Mouse (Mus musculus) hematopoietic stem cell, adult 5-6 weeks (primary cell): ENCODE measurements around the gene Brsk2. TPM values are rescaled to one million over a fixed set of nuclear protein-coding genes. Genes with fewer than 3 reads are reported as not detected.

ENCODE experiments used
- ATAC-seq, 2 experiments: fragments of 125-278 bp in 1 of 2; replicated peaks in 1 of 2; 2 replicates each; pipeline ENCODE4 v1.8.0; 2016 to 2017; ENCODE audit warnings: inconsistent platforms in 2 of 2, mild to moderate bottlenecking in 2 of 2, moderate number of reproducible peaks in 2 of 2, low read depth in 1 of 2, moderate TSS enrichment in 1 of 2; ENCODE audit not compliant: low FRiP score in 2 of 2, poor library complexity in 2 of 2, severe bottlenecking in 2 of 2, insufficient read depth in 1 of 2, low TSS enrichment in 1 of 2
- total RNA-seq: library from RNA; stranded (forward); fragments of 172-1452, 232-1000 nt; gene quantifications from 2 replicates; pipeline ENCODE4 v1.2.3, GENCODE M21; 2017

Brsk2 gene
- total RNA-seq, 1 experiment from 2014 or later, result not detected

GRCm38 (mm10) chr7:141950104-141951013 is 808 bp downstream of the Brsk2 start:
- no peak for ATAC-seq

GRCm38 (mm10) chr7:141951821-141952220 is 2.3 kb downstream of the Brsk2 start:
- ATAC-seq, result no peak

DNA sequence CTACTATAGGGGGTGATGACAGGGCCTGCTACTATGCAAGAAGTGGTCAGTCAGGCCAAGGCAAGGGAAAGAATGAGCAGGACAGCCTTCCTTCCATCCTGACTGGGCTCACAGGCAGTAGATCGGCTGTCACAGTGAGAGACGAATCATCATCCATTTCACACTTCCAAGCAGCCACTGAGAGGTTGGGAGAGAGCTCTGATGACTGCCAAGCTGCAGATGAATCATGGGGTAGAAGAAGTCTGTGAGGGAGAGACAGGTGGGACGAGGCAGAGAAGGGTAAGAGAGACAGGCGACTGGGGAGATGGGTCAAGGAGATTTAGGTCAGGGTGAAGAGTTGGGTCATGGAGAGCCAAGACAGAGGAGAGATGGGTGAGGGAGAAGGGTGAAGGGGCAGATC is 3.4 kb downstream of the Brsk2 start:
- no peak for ATAC-seq

DNA sequence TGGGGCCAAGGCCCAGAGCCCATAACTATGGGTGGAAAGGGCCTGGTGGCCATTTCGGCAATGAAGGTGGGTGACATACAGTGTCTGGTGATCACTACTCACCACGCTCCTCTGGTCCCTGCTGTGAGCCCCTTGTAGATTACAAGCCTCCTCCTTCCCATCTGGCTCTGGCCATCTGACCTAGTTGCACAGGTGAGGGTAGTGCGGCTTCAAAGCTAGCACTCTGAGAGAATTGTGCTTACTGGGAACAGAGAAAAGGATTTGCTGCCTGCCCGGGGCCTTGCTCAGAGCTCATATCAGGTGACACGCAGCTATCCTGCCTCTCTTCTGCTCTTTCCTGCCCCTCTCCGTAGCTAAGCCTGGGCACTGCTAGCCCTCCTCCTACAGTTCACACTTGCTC is 4.1 kb downstream of the Brsk2 start:
- ATAC-seq, result no peak

- ATAC-seq, result no peak
Observed at GRCm38 (mm10) chr7:141955565-141956173, 6.1 kb downstream of the Brsk2 start.

- ATAC-seq, result no peak
Observed at GRCm38 (mm10) chr7:141956174-141956566, 6.6 kb downstream of the Brsk2 start.

- ATAC-seq, result no peak
Observed at GRCm38 (mm10) chr7:141957524-141958051, 8.0 kb downstream of the Brsk2 start.

DNA sequence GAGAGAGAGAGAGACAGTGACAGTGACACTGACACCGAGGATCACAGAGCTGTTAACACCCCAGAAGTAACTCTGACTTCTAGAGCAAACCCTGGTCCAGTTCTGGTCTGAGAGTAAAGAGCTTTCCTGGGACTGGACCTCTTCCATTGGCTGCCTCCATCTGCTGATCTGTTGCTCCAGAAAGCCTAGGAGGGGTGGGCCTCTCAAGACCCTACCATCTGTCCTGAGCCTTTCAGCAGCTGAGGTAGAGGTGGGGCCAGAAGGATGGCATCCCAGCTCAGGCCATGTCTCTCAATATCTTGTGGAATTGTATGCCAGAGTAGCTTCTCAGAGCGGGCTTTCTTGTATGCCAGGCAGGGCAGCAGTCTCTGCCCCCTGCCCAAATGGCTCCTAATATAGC is 8.7 kb downstream of the Brsk2 start:
- ATAC-seq, result no peak

DNA sequence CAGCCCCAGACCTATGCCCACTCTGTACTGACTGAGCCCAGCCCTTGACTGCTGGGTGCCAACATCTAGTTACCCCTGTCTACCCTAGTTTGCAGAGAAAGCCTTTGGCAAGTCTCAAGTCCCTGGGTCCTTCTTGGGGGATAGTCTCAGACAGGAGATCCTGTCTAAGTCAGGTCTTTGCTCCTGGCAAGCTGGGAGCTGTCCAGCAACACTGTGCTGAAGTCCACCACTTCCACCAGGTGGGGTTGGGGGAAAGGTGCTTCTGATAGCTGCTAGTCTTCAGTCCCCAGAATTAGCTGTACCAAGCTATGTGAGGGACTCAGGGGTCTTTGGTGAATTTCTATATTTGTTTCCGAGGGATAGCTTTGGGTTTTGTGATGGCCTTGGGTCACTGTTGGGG is 9.6 kb downstream of the Brsk2 start:
- no peak for ATAC-seq

DNA sequence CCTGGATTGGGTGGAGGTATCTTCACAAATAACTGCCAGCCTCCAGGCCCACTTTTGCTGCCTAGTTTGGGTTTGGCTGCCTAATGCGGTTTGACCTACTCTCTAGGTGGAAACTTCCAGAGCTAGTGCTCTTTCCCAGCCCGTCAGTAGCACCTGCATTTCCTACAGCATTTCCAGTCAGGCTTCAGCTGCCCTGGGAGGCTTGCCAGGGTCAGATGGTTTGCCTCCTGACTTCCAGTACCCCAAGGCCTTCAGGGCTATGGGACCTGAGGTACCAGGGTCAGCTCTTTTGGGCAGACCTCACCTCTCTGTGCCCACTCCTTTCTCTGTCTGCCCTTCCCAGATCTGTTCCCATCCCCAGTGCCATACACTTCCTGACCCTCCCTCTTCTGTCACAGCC is 11.4 kb downstream of the Brsk2 start:
- ATAC-seq, result no peak

- ATAC-seq, result no peak
Observed at GRCm38 (mm10) chr7:141961491-141961890, 11.9 kb downstream of the Brsk2 start.

DNA sequence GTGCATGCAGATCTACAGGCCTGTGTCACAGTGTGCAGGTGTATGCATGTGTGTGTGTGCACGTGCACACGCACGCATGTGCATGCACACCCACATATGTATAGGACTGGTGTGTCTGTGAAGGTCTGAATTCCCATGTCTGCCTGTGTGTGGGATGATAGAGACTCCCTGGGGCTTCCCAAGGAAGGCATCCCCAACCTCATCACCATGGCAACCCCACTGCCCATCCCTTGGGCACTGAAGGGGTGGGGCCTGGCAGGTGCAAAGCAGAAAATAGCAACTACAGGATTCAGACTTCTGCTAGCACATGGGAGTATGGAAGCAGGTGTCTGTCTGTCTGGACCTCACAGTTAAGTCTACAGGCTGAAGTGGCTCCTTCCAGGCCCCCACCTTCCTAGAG is 13.0 kb downstream of the Brsk2 start:
- ATAC-seq, result no peak

DNA sequence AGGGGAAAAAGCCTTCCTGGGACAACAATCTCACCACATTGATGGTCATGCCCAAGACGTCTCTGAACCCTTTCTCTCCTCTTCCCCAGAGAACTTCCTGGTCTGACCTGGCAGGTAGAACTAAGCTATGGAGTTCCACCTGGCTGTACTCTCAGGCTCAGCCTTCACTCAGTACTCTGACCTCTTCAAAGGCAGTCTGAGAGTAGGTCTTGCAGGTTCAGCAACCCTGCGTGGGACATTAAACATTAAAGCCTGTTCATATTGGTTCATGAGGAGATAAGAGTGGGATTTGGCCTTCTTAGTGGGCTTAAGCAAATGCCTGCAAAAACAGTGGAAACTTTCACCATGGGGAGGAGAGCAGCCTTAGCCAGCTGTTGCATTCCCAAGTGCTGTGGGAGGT is 16.7 kb downstream of the Brsk2 start:
- no peak for ATAC-seq

DNA sequence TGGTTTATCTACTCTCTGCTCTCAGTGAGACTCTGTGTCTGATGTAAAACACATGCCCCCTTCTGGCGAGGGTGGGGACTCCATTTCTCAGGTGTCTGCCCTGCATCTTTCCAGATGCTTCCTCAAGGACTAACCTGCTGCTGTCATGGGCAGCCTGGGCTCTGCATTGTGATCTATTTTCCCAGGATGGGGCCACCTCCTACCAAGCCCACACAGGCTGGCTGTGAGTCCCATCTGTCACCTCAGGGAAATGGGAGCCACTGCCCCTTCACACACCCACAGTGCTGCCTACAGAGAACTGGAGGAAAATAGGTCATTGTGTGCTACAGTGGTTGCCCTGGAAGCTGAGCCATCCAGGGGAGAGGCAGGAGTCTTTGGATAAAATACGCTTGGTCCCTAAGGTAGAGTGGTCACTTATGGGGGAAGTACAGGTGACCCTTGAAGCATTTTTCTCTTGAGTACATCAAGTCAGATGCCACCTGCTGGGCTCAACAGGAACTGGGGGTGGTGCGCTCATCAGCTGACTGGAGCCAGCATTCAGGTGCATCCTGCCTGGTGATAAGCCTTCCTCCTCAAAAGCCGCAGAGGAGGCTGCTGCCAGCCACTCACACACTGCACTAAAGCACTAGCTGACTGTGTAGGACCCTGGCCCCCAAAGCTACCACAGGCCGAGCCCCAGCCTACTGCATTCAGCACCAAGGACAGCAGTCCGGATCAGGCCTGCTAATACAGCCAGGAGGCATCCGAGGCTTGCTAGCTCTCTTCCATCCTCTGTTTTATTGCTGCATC is 23.5 kb downstream of the Brsk2 start:
- ATAC-seq, result peak; percentile 68 to 78

DNA sequence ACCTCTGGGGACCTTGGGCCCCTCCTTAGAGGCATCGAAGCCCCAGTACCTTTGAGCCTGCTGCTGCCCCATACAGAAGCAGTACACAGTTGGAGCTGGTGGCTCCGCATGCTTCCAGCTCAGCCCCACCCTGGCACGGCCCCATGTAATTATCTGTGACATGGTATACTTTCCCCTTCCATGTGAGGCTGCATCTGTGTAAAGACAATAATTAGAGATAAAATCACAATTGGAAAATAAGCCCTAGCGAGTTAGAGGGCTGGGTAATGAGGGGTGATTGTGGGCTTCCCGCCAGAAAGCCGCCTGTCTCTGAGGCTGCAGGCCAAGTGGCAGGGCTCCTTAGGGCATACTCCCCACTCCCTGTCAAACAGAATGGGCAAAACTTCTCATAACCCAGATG is 28.5 kb downstream of the Brsk2 start:
- ATAC-seq, result no peak

DNA sequence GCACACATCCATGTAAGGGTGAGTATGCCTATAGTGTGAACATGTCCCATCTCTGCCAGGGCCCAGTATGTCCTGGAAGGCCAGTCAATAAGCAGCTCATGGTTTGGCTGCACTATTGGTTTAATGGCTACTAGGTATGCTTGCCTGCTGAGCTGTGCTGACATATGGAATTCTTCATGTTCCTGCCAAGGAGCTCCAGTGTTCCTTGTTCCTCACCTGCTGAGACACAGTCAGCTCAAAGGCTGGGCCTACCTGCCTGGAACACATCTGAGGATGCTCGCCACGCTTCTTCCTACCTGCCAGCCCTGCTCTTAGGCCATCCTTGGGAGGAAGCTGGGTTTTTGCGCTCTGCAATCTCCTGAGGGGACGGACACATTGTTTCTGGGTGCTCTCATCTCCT is 29.7 kb downstream of the Brsk2 start:
- no peak for ATAC-seq

GRCm38 (mm10) chr7:141981237-141981636 is 31.7 kb downstream of the Brsk2 start:
- ATAC-seq, result no peak

DNA sequence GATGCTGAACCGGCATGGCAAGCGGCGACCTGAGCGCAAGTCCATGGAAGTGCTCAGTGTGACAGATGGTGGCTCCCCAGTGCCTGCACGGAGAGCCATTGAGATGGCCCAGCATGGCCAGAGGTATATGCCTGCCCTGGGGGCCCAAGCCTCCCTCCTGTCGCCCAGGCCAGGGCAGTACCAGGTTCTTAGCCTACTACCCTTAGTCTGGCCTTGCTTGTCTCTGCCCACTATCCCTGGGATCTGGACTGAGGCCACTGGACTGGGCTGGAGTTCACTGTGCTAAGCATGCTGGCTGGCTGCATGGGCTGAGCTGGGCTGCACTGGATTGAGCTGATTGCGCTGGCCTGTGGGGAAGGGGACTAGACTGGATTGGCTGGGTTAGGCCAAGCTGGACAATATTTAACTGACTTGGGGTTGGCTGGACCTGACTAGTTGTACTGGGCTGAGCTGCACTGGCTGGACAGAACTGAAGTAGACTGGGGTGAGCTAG is 38.8 kb downstream of the Brsk2 start:
- ATAC-seq, result no peak
